Mouse (Mus musculus) limb, embryonic 11.5 days (tissue): Measurements from ENCODE around the gene Itgam. TPM values are rescaled to one million over a fixed set of nuclear protein-coding genes. Genes with fewer than 3 reads are reported as not detected.

Source experiments
- ATAC-seq: fragments of 200-750 bp; cut with Nextera tagmentation; 2 replicates; pipeline ENCODE4 v1.8.0; 2017; ENCODE audit warnings: low read depth; ENCODE audit not compliant: insufficient number of reproducible peaks, low FRiP score, low TSS enrichment
- DNase-seq: peaks from one replicate; pipeline ENCODE4 v3.0.0-alpha.2; 2015; ENCODE audit warnings: low spot score
- H3K27ac ChIP-seq: fragments of 300-500 bp; sonication (generic); replicated peaks from 2 replicates; pipeline ENCODE4 v1.5.1; 2014; ENCODE audit warnings: low read depth, mild to moderate bottlenecking, low read length
- H3K27me3 ChIP-seq: fragments of 300-500 bp; sonication (generic); 2 replicates; pipeline ENCODE4 v1.6.1; 2014; ENCODE audit warnings: mild to moderate bottlenecking, low read length, mixed read lengths; ENCODE audit not compliant: control insufficient read depth, insufficient read depth
- H3K36me3 ChIP-seq: fragments of 300-500 bp; sonication (generic); 2 replicates; pipeline ENCODE4 v1.6.1; 2014; ENCODE audit warnings: mild to moderate bottlenecking, low read length, moderate library complexity, mixed read lengths; ENCODE audit not compliant: control insufficient read depth, insufficient read depth
- H3K4me1 ChIP-seq: fragments of 300-500 bp; sonication (generic); 2 replicates; pipeline ENCODE4 v1.6.1; 2014; ENCODE audit warnings: low read length, mixed read lengths; ENCODE audit not compliant: control insufficient read depth, insufficient read depth
- H3K4me2 ChIP-seq: fragments of 300-500 bp; sonication (generic); 2 replicates; pipeline ENCODE4 v1.6.1; 2014; ENCODE audit warnings: low read depth, mild to moderate bottlenecking, moderate library complexity; ENCODE audit not compliant: severe bottlenecking
- H3K4me3 ChIP-seq: fragments of 300-500 bp; sonication (generic); 2 replicates; pipeline ENCODE4 v1.5.1; 2014; ENCODE audit warnings: low read depth, low read length
- H3K9ac ChIP-seq: fragments of 300-500 bp; sonication (generic); 2 replicates; pipeline ENCODE4 v1.6.1; 2014; ENCODE audit warnings: mild to moderate bottlenecking, low read length
- H3K9me3 ChIP-seq: fragments of 300-500 bp; sonication (generic); 2 replicates; pipeline ENCODE4 v1.6.1; 2016; ENCODE audit warnings: low read length; ENCODE audit not compliant: control insufficient read depth
- WGBS: fragments of 180-500 bp; shearing (Covaris S2); extraction: QIAGEN DNeasy Blood & Tissue Kit; methylation state at CpG from one replicate; pipeline ENCODE4 v1.1.7; 2014; 5-methylcytosine and 5-hydroxymethylcytosine counted together
- polyA plus RNA-seq: library from polyadenylated mRNA; unstranded; fragments of >200 nt; fragmentation: Nextera tagmentation; extraction: Ambion mirVana; gene quantifications from 2 replicates; pipeline ENCODE4 v1.2.1, GENCODE M21; 2014

Itgam gene
- polyA plus RNA-seq, 1 experiment from 2014 or later, result 0.28 TPM

DNA sequence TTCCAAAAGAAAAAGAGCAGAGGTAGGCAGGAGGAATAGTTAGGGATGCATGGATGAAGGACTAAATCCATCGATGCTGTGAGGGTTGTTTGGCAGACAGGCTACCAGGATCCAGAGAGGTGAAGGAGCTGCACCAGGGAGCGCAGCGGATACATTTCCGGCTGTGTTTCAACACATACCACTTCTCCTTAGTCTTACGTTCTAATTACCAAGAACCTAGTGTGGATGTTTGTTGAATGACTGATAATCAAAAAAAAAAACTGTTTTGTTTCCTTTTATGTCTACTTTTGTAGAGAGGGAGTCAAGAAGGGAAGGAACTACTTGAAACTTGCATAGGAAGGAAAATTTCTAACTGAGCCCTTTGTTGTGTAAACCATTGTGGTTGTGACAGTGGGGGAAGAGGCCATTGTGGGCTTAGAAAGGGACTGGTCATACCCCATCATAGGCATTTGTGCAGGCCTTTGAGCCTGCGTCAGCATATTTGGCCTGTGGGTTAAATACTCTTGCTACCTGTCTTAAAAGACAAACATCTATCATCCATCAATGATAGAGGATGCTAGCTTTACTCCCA is 856 bp downstream of the Itgam start:
- H3K27ac ChIP-seq, result no peak overlapping the region
- WGBS, result 88% methylated on average over 6 of the region's 6 CpGs
- DNase-seq, result no peak
- no peak overlapping the region for H3K4me2 ChIP-seq
- no peaks in the 10 kb centered on the region for H3K27me3 ChIP-seq
- no peak for ATAC-seq
- no peaks in the 10 kb centered on the region for H3K4me1 ChIP-seq
- no peaks in the 10 kb centered on the region for H3K36me3 ChIP-seq
- no peak overlapping the region for H3K9ac ChIP-seq
- H3K9me3 ChIP-seq, result no peaks in the 10 kb centered on the region
- no peak overlapping the region for H3K4me3 ChIP-seq

DNA sequence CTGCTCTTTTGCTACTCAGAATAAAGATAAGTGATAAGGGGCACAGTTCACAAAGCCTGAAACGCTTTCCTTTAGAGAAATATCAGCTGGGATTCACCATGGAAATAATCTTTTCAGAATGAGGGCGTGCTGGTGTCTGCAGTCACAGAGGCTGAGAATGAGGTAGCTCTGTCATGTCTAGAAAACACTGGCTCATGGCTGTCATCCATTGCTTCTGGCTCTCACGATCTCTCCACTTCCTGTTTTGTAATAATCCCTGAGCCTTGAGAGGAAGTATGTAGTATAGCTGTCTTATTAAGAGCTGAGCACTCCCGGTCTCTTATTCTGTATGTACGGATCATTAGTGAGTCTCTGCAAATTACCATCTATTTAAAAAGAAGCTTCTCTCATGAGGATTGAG is 3.1 kb downstream of the Itgam start:
- Histone ChIP-seq H3K4me3 (no peak overlapping the region), H3K4me1 (no peaks in the 10 kb centered on the region), H3K4me2 (no peak overlapping the region), H3K9me3 (no peaks in the 10 kb centered on the region), H3K36me3 (no peaks in the 10 kb centered on the region), H3K27me3 (no peaks in the 10 kb centered on the region), H3K9ac (no peak overlapping the region), H3K27ac (no peak overlapping the region)
- DNase-seq (no peak), ATAC-seq (no peak)
- 82% methylated on average over 5 of the region's 5 CpGs for WGBS

DNA sequence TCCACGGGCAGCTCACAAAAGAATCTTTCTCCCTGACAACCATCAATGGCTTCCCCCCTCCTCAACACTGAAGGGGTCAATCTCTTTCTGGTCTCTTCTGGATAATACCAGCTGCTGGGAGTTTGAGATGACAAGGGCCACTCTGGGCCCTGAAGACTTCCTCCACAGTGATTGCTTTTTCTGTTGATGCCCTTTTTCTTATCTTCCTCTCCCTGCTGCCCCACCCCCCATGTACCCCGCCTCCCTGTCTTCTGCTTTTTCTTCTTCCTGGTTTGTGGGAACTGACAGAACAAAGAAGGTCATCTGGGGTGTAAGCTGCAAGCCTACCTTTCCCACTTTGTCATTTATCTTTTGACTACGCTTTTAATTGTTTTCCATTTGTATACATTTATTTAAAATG is 5.4 kb downstream of the Itgam start:
- no peaks in the 10 kb centered on the region for H3K4me1 ChIP-seq
- no peak overlapping the region for H3K27ac ChIP-seq
- ATAC-seq (no peak), DNase-seq (no peak)
- H3K4me3 ChIP-seq, result no peak overlapping the region
- WGBS, result 70% methylated on average over 3 of the region's 3 CpGs
- H3K9me3 ChIP-seq, result no peaks in the 10 kb centered on the region
- H3K27me3 ChIP-seq, result no peaks in the 10 kb centered on the region
- no peaks in the 10 kb centered on the region for H3K36me3 ChIP-seq
- no peak overlapping the region for H3K4me2 ChIP-seq
- H3K9ac ChIP-seq, result no peak overlapping the region

DNA sequence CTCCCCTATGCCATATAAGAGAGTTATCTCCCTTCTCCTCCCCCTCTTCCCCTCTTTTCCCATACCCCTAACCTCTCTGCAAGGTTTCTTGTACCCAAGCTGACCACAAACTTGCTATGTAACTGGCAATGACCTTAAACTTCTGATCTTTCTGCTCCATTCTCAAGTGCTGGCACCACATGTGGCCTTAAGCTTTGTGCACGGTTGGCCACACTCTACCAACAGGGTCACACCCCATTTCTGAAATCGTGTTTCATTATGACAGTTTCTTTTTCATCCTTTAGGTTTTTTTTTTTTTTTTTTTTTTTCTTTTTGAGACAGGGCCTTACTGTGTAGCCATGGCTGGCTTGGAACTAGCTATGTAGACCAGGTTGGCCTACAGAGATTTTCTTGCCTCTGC is 7.4 kb downstream of the Itgam start:
- Histone ChIP-seq H3K27me3 (no peaks in the 10 kb centered on the region), H3K36me3 (no peaks in the 10 kb centered on the region), H3K9me3 (no peaks in the 10 kb centered on the region), H3K27ac (no peak overlapping the region), H3K9ac (no peak overlapping the region), H3K4me3 (no peak overlapping the region), H3K4me2 (no peak overlapping the region), H3K4me1 (no peaks in the 10 kb centered on the region)
- ATAC-seq (no peak), DNase-seq (no peak)
- WGBS, result 86% methylated on average over 2 of the region's 2 CpGs

DNA sequence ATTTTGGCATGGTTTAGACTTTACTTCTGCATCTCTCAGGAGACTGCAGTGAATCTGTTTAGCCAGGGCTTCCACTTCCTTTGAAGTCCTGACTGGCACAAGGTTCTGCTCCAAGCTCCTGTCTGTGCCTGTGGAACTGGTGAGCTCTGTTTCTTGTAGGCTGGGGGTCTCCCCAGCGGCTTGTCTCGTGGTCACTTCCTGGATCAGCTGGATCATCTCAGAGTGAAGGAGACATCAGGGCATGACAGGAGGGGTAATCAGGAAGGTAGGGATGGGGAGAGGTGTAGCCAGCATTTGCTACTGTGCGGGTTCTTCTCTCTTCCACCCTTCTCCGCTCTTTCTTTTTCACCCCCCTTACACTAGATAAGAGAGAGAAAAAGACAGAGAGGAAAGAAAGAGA is 9.4 kb downstream of the Itgam start:
- DNase-seq (no peak), ATAC-seq (no peak)
- Histone ChIP-seq H3K4me1 (no peaks in the 10 kb centered on the region), H3K4me2 (no peak overlapping the region), H3K9me3 (no peaks in the 10 kb centered on the region), H3K27ac (no peak overlapping the region), H3K9ac (no peak overlapping the region), H3K27me3 (no peaks in the 10 kb centered on the region), H3K36me3 (no peaks in the 10 kb centered on the region), H3K4me3 (no peak overlapping the region)
- 86% methylated on average over 4 of the region's 4 CpGs for WGBS

DNA sequence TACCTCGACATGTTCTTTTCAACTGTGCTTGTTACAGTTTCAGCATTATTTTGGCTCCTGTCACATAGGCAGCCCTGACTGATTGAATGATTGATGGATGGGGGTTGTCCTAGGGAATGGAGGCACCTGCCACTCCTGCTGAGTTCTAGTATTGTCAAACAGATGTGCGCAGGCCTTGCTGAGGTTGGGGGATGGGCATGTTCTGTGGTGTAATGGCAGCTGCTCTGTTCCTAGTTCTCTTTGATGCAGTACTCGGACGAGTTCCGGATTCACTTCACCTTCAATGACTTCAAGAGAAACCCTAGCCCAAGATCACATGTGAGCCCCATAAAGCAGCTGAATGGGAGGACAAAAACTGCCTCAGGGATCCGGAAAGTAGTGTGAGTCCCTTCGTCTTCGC is 17.6 kb downstream of the Itgam start:
- Histone ChIP-seq H3K9me3 (no peaks in the 10 kb centered on the region), H3K4me3 (no peak overlapping the region), H3K27me3 (no peaks in the 10 kb centered on the region), H3K27ac (no peak overlapping the region), H3K9ac (no peak overlapping the region), H3K4me2 (no peak overlapping the region), H3K4me1 (no peaks in the 10 kb centered on the region), H3K36me3 (no peaks in the 10 kb centered on the region)
- DNase-seq (peak; percentile 19), ATAC-seq (no peak)
- 75% methylated on average over 8 of the region's 8 CpGs for WGBS

DNA sequence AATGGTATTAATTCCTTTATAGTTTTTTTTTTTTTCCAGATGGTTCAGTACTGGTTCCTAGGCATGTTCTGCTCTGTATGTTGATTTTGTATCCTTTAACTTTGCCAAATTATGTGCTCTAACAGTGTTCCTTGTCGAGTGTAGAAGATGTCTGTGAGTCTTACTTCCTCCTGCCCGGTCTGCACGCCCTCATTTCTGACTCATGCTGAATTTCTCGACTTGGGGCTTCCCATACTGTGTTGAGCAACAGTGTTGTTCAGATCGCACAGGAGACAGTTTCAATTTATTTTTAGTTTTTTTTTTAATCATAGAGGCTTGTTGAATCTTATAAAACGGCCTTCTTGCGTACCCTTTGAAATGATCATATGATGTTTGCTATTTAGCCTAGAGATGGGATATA is 26.7 kb downstream of the Itgam start:
- H3K4me2 ChIP-seq, result no peak overlapping the region
- no peaks in the 10 kb centered on the region for H3K27me3 ChIP-seq
- H3K4me3 ChIP-seq, result no peak overlapping the region
- WGBS, result 85% methylated on average over 7 of the region's 7 CpGs
- no peaks in the 10 kb centered on the region for H3K36me3 ChIP-seq
- H3K4me1 ChIP-seq, result no peaks in the 10 kb centered on the region
- H3K9ac ChIP-seq, result no peak overlapping the region
- H3K27ac ChIP-seq, result no peak overlapping the region
- DNase-seq, result no peak
- ATAC-seq, result no peak
- H3K9me3 ChIP-seq, result no peaks in the 10 kb centered on the region

DNA sequence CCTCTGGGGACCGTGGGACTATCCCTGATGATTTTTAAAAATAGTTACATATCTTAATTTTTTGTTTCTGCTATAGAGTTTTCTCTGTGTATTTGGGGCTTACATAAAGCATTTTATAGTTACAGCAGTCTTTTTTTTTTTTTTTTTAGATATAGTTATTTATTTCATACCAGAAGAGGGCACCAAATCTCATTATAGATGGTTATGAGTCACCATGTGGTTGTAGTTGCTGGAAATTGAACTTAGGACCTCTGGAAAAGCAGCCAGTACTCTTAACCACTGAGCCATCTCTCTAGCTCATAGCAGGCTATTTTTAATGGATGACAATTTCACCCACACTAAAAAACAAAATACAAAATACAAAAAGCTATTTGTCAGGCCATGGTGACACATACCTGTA is 35.7 kb downstream of the Itgam start:
- Histone ChIP-seq H3K9me3 (no peaks in the 10 kb centered on the region), H3K27me3 (no peaks in the 10 kb centered on the region), H3K4me3 (no peak overlapping the region), H3K27ac (no peak overlapping the region), H3K36me3 (no peaks in the 10 kb centered on the region), H3K4me1 (no peaks in the 10 kb centered on the region), H3K9ac (no peak overlapping the region), H3K4me2 (no peak overlapping the region)
- ATAC-seq (no peak), DNase-seq (no peak)
- WGBS, result 87% methylated on average over 1 of the region's 1 CpGs

DNA sequence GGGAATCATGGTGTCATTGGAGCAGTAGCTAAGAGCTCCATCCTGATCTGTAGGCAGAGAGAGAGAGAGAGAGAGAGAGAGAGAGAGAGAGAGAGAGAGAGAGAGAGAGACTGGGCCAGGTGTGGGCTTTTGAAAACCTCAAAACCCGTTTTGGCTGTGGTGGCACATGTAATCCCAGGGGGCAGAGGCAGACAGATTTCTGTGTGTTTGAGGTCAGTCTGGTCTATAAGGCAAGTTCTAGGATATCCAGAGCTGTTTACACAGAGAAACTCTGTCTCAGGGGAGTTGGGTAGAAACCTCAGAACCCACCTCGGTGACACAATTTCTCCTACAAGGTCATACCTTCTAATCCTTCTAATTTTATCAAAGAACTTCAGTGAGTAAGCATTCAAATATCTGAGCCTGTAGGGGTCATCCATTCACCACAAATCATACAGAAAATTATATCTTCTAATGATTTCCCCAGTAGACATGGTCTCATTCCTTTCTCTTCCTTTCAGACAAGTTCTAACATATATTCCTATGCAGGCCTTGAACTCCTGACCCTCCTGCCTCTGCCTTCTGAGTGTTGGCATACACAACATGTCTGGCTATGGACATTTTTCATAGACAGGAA is 38.4 kb downstream of the Itgam start:
- Histone ChIP-seq H3K9ac (no peak overlapping the region), H3K9me3 (no peaks in the 10 kb centered on the region), H3K36me3 (no peaks in the 10 kb centered on the region), H3K27ac (no peak overlapping the region), H3K4me1 (no peaks in the 10 kb centered on the region), H3K27me3 (no peaks in the 10 kb centered on the region), H3K4me2 (no peak overlapping the region), H3K4me3 (no peak overlapping the region)
- 76% methylated on average over 2 of the region's 2 CpGs for WGBS
- ATAC-seq (no peak), DNase-seq (no peak)
